Mouse (Mus musculus) layer of hippocampus, adult 6 months (tissue): ENCODE results near the gene Gm11214. TPM values are rescaled to one million over a fixed set of nuclear protein-coding genes. Genes with fewer than 3 reads are reported as not detected.

ENCODE experiments used
- long read RNA-seq, 2 experiments: library from polyadenylated mRNA; unstranded; transcript quantifications; one replicate each; pipeline ENCODE4 v2.0.0; 2019 to 2020
- polyA plus RNA-seq: library from polyadenylated mRNA; unstranded; fragments of <200 nt; fragmentation: Nextera tagmentation; gene quantifications from 2 replicates; pipeline ENCODE4 v1.2.3, GENCODE M21; 2021

Gm11214 gene
- not detected in 2 replicates for polyA plus RNA-seq
- long read RNA-seq, experiment 1, result 0 reads
- long read RNA-seq, experiment 2, result 0 reads

DNA sequence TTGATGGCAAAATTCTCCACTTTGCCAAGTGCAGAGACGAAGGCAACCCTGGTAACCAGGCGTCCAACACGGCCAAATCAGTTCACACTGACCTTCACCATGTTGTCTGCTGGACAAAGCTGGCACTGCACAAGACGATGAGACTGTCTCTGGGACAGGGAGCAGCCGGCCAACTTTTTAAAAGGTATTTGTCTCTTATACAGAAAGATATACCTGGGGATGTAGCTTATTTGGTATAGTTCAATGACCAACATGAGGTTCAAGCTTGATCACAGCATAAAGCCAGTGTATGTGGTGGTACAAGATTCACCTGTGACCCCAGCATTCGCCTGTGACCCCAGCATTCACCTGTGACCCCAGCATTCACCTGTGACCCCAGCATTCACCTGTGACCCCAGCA is at the start of gene Gm11214:
Gm11214 (minus strand) TSS at position 101 of the 400 bp plus-strand sequence.

DNA sequence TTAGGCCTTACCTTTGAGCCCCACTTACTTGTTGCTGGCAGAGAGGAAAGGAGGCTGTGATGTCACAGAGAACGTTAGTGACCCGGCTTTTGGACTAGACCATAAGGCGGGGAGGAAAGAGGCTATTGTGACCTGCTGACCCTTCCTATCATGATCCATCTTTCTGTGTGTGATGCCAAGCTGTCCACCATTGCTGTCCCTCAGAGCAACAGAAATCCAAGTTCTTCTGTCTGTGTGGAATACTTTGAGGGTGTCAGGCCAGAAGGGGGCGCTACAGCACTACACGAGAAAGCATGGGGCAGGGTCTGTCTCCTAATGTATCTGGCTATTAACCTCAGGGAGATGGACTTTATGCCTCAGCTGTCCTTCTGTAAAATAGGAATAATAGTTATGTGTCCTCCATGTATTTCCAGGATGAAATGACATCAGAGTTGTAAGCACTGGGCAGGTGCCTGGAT is 40.8 kb downstream of the Gm11214 start, which contains the start of gene Tex48:
Tex48 (minus strand) TSS at position 51 of the 458 bp plus-strand sequence.

Other genes with a start within 250 kb of the Gm11214 start
- gene Whrn, start 167.4 kb downstream of the Gm11214 start, polyA plus RNA-seq, result 2.7 and 3.2 TPM in 2 replicates
- 289 and 306 TPM in 2 replicates for gene Atp6v1g1, start 118.6 kb downstream of the Gm11214 start, polyA plus RNA-seq
- gene Tmem268, start 104.6 kb downstream of the Gm11214 start, polyA plus RNA-seq, result 3.9 and 6.1 TPM in 2 replicates
- gene Gm11213, start 58.1 kb downstream of the Gm11214 start, polyA plus RNA-seq, result not detected in 2 replicates
- not detected in 2 replicates for gene Tex48, start 41.0 kb downstream of the Gm11214 start, polyA plus RNA-seq
- gene Tnfsf15, start 81.7 kb upstream of the Gm11214 start, polyA plus RNA-seq, result not detected in 2 replicates
- gene Tnfsf8, start 198.0 kb upstream of the Gm11214 start, polyA plus RNA-seq, result not detected in 2 replicates